Mouse (Mus musculus) embryonic fibroblast, embryonic 13.5 days (primary cell): ENCODE measurements around the gene Selenoi.

Experiments used
- CTCF ChIP-seq: IDR thresholded peaks from 2 replicates; pipeline ENCODE4 v1.5.1; 2011; ENCODE audit warnings: mild to moderate bottlenecking, control low read depth, low read length, moderate library complexity, borderline replicate concordance; ENCODE audit not compliant: insufficient read depth
- POLR2A ChIP-seq: IDR thresholded peaks from 2 replicates; pipeline ENCODE4 v1.6.1; 2011; ENCODE audit warnings: low read depth, mild to moderate bottlenecking, control low read depth, low read length, moderate library complexity

DNA sequence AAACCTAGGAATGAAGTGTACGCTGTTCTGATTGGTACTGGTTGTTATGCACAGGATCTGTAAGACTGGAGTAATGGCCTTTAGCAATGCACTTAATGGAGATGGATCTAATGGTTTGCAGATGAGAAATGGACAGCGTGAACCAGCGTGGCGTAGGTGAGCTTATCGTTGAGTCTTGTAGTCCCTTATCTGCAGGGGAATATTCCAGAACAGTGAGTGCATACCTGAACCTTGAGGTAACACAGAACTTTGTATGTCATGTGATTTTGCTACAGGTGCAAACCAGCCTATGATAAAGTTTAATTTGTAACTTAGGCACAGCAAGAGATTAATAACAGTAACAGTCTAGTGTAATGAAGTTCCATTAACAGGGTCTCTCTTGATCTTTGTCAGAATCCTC is 6.2 kb downstream of the Selenoi start:
- no peak for TF ChIP-seq CTCF
- no peak for TF ChIP-seq POLR2A
